Mouse (Mus musculus) frontal cortex, postnatal 25 days (tissue): ENCODE measurements around the gene Saysd1.

ENCODE experiments used
- DNase-seq, 2 experiments: peaks; one replicate each; pipeline ENCODE4 v3.0.0; 2022; ENCODE audit warnings: low spot score in 2 of 2

Saysd1 gene

DNA sequence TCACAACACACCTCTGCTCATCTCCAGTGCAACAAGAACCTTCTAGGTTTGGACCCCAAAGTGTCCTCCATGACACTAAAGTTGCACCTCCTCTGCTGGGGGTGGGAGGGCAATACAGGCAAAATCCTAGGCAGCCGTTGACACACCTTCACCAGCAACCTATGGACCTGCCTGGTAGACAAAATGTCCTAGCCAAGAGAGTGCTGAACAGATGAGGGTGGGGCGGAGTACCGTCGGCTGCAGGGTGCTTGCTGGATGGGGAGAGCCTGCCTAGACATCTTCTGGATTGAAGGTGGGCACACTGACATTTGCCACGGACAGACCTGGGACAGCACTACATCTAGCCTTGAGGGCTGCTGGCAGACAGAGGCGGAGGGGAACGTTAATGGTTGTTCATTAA is 26.1 kb upstream of the Saysd1 start:
- DNase-seq: no peak

DNA sequence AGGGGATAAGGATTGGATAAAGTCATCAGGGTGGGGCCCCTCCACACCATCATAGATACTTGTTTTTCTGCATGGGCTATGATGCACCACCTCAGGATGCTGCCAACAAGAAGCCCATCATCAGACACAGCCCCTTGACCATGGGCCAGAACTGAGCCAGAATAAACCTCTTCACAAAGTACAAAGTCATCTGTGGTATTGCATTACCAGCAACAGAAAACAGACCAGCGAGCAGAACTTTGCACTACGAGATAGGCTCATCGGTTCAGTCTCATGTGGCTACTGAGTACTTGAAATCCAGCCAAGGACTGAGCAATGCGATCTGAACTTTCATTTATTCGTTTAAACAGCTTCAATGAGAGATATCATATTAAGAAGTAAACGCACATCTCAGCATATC is 24.4 kb upstream of the Saysd1 start:
- DNase-seq: no peak

DNA sequence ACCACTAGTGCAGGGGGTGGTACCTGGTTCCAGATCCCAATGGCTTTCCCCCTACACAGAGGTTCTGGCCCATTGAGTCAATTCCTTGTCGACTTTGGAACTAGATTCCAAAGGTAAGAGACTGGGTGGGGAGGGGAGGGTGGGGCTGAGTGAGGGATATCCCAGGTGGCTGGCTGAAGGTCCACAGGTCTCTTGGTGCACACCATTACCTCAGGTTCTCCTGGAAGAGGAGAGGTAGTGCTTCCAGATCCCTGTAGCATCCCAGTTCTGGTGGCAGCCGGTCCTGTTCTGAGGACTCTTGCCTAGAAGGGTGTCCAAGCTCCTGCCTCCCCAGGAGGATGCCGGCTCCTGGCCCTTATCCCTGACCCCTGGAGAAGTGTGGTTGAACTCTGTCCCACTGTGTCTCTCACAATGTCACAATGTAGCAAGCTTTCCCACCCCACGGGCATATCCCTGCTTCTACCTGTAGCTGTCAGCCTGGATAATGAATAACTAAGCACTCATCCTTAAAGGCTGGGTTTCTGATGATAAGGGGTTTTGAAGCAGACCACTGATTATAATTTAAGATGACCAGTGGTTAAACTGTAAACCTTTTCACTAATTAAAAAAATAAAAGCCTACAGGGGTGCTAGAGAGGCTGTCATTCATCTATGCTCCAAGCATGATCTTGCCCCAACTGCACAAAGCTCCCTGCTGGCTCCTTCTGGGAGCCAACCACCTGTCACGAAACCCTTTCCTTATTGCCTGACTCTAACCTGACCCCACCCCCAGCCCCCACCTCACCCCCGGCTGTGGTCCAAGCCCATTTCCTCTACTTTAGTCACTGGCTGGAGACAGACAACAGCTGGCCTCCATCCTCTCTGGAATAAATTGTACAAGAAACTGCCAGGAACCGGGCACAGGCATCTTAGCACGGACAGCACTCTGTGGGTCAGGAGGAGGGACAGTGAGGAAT is 20.7 kb upstream of the Saysd1 start:
- DNase-seq: no peak

DNA sequence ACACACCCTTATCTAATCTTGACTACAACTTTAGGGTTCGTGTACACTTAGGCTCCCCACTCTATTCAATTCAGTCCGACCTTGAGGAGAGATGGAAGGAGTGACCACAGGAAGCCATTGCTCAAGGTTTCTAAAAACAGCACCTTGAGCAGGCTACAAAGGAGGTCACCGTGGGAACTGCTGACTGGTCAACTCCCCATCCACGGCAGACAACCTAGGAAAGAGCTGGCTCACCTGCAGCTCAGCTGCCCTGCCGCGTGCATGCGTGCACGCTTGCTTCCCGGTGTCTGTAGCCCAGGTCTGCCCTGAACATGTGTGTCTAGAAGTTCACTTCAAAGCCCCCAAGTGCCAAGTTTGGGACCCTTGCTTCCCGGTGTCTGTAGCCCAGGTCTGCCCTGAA is 19.3 kb upstream of the Saysd1 start:
- no peak for DNase-seq

DNA sequence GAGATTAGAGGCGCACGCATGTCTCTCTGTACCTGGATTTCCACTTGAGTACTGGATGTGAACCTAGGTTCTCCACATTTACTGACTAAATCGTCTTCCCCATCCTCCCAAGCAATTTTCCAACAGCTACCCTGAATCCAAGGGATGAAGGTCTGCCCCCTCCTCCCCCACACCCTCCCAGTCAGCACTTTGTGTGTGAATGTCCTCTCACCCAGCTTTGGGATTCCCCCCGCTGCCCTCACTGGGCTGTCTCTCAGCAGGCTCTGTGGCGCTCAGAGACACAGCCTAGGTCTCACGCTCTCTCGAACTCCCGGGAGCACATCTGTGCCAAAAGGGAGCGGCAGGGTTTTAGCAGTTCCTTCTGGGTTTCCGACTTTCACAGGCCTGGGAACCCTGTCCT is 17.4 kb upstream of the Saysd1 start:
- DNase-seq: no peak

DNA sequence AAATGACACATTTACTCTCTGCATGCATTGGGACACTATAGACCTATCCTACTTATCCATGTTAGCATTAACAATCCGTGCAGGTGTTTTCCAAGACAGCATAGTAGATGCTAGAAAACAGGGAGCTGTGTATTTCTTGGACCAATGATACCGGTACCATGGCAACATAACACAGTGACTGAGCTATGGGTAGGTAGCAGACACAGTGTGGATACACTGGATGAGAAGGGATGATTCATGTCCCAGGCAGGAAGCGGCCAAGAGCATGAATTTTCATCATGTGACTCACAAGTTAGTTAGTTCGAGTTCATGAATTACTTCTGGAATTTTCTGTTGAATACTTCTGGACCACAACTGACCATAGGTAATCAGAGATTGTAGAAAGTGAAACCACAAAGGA is 16.6 kb upstream of the Saysd1 start:
- DNase-seq: no peak

DNA sequence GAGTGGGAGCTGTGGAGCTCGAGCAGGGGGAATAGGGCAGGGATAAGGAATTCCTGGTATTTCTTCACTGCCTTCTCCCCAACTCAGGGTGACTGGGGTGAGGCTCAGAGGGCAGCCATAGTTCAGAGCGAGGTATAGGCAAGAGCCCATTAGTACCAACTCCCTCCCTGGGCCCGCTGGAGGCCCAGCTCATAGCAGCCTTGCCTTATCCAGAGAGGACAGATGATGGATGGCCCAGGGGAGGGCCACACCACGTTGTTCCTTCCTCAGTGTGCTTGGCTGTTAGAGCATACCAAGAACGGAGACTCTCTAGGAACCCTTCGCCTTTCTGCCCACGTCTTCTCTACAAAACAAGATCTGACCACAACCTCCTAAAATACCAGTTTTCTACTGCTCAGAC is 15.9 kb upstream of the Saysd1 start:
- DNase-seq: no peak

DNA sequence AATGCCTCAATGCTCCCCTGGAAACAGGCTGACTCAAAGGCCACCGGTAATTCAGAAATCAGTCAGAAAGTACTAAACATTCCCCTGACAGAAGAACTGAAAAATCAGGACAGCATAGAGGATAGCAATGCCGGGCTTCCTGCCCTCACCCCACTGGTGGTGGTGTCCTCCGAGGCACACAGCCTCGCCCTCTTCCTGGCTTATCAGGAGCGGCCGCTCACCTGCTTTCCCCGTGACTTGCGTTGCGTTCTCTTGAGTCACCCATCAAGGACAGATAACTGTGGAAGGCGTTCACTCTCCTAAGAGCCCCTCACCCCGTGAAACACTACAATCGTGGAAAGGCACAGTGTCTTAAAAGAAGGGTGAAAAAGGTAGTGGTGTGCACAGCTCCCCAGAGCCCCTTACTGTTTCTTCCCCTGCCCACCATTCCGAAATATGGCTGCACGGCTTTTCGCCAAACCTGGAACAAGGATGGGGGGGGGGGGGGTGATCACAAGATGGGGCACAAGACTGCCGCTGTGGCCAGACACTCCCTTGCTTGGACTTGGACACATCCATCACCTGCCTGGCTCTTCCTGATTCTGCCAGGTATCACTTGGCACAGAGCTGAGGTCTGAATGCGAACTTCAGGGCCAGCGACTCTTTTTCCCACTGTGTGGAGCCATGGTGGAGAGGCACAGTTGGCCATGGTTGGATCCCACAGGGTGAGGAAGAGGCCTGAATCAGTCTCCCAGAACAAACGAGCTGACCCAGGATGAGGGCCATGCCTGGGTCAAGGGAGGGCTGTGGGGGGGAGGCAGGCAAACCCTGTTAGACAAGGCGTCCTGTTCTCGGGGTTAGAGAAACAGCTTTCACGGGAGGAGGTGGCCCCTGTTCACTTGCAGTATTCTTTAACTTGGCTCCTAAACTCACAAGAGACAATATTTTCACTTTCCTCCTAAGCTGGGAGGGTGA is 11.1 kb upstream of the Saysd1 start:
- no peak for DNase-seq

DNA sequence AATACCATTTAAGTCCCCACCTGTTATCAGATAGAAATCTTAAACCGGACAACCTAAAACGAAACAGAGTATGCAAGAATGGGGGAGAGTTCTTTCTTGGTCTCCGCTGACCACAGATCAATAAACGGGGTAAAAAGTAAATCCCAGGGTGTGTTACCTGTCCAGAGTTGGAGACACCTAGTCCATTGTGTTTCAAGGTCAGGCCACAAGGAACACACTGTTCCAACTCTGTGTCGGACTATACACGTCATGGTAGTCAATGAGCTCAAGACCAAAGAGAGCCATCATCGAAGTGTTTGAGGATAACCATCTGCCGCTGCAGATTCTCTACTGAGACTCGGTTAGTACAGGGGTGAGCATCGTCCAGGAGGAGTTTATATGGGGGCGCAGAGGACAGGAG is 10.2 kb upstream of the Saysd1 start:
- DNase-seq: no peak

DNA sequence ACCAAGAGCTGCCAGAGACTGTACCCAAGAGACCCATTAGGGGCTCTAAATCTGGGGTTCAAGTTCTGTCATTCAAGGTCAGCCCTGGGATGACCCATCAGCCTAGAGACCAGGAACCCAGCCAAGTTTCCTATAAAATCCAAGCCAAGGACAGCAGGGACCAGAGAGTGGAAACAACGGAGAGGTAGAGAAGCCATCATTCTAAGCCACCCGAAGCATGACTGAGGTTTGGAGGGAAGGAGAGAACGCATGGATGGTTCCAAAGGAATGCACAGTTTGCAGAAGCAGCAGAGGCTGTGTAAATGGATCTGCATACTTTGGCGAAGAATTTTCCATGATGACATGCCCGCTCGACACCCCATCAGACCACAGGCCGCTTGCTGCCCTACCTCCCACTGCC is 9.5 kb upstream of the Saysd1 start:
- DNase-seq: no peak

DNA sequence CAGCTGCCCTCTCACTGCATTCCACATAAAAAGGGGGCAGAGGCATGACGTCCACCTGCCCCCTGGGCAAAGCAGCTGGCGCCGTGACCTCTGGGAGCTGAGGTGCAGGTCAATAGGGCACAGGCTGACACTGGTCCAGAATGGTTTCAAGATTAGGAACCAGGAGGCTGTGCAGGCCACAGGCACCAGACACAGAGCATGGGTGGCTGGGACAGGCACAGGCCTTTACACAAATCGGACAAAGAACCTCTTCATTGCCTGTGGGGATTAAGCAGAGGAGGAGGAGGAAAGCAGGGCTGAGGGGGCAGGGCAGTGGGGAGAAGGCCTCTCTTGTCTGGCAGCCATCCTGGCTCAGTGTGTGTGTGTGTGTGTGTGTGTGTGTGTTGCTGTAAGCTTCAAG is 5.8 kb upstream of the Saysd1 start:
- no peak for DNase-seq

DNA sequence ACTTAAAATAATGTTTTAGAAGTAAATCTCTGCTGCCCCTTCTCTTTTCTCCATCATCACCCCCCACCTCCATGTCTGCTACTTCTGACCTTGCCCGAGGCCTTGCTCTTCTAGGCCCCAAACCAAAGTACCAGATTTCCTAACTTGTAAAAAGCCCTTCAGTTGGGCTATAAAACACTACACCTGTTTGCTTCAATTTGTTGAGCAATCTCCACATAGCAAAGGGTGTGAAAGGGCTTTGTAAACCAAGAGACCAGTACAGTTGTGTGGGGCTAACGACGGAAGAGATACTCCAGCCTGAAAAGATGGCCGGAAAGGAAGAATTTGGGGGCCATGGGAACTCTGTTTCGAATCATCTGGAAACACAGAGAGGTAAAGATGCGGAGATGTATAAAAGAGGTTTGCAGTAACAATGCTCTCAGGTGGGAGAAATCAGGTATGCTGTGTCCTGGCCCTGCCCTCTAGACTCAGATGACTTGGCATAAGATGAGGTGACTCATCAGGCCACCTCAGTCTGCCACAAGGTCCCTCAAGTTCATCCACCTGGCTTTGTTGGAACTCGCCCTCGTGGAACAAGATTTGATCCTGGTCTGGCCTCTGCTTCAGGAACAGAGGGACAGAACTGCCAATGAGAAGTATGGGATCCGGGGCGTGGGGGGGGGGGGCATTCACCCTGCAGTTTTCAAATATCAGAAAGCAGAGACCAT is 3.2 kb downstream of the Saysd1 start:
- no peak for DNase-seq

DNA sequence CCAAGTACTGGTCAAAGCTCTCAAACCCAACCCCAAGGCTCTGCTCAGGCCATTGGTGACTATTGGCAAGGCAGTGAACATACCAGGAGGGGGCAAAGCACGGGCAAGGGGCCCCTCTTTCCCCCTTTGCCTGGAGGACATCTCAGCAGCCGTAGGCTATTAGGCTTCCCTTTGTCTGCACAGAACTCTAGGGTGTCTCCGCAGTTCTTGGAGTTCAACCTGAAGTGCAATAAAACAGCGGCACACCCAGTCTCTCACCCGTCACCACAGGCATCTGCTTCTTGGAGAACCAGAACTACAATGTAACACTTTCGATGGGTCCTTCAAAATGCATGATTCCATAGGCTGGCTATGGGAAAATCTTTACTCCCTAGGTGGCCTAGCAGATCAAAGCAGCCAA is 10.2 kb downstream of the Saysd1 start:
- no peak for DNase-seq

DNA sequence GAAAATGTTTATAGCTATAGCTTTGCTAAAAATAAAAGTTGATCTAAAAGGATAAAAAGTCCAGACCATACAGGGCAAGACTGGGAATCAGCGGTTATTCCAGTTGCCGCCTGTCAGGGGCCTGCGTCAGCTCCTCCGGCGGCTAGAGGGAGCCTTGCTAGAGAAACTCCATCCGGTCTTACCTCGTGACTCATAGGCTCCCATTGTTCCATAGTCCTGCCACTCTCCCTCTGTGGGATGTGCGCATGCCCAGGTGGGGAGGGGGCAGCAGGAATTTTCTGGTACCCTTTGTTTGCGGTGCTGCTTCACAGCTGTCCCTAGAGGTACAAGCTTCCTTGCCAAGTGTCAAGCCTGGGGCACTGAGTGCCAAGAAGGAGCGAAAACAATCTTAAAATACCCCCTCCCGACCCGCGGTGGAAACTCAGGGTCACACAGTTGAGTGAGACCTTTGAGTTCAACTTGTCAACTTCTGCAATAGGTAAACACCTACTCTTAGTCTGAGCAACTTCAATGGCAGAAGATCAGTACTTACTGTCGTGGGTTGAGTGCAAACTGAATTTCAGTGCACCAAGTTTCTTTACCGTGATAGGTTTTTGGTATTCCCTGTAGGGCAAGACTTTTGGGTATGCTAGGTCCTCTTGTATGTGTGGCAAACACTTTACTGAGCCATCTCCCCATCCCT is 10.8 kb downstream of the Saysd1 start:
- DNase-seq: no peak

DNA sequence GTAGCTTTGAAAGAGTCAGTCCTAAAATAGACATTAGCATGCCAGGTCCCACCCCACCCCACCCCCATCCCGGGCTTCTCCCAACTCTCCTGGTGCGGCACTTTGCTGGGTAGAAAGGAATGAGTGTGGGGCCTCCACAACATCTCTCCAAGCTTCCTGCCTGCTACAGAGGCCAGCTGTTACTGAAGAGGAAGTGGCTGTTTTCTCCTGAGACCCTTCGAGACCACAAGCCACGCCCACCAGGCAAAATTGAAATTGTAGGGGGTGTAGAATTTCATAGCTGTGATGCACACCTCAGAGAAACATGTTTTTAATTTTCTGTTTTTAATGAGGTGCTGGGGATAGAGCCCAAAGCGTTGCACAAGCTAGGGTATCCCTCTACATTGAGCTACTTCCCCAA is 17.5 kb downstream of the Saysd1 start:
- no peak for DNase-seq

DNA sequence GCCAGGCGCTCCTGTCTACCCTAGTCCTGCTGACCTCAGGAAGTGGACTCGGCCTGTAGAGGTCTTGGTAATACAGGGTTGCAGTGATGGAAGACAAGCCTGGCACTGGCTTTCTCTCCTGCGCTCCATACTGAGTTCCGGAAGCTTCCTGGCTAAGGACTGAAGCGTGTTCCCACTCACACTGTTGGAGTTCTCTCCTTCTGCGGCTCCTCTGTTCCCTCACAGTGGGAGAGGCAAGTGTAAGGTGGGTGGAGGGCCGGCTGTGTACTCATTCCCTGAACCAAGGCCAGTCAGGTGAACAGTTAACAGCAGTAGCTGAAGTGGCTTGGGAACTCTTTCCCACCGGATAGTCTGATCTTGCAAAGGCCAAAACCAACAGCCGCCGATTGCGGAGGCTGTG is 18.3 kb downstream of the Saysd1 start:
- DNase-seq: no peak

DNA sequence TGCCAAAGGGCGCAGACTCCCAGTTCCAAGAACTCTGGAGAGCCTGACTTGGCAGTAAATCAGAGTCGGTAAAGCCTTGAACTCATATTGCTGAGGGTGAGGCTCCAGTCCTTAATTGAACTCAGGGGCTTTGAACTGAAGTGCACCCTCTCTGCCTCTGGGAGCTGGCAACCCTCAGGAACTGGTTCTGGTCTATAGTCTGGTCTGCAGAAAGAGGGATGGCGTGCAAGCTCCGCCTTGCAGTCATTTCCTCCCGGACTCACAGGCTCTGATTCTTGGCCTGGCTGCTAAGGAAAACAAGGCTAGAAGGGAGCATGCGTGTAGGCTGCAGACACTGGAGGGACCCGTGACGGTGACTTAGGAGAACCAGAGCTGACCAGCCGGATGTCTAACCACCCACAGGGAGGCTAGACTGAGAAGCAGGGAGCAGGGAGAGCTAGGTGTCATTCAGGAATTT is 22.2 kb downstream of the Saysd1 start:
- DNase-seq: no peak

DNA sequence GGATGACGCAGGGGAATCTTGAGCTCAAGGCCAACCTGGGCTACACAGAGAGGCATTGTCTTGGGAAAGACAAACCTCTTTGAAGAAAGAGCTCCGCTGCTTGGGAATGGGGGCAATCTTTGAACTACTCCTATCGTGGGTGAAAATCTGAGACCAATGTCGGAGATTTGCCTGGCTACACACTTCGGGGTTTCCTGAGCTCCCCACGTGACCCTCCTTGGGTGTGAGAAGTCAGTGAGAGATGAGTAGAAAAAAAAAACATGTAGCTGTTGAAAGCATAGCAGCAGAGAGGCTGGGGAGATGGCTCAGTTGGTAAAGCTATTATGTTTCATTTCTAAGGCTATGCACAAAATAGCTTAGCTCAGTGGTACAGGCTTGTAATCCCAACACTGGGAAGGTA is 23.4 kb downstream of the Saysd1 start:
- no peak for DNase-seq

DNA sequence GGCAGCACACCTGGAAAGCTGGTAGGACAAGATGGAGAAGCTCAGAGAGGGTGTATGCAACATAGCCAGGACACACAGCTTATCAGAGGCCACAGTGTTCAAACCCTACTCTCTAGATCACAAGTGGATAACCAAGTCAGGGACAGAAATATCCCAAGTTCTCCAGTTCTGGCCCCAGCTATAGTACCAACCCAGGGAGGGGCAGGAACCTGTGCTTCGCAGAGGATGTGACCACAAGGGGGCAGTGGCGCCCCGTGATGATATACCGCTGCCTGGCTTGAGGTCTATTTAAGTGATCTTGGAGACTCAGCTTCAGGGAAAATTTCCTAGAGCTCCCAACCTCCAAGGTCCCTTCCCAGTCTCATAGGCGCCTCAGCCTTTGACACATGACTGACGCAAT is 24.4 kb downstream of the Saysd1 start:
- peak; percentile 82 to 93 for DNase-seq

DNA sequence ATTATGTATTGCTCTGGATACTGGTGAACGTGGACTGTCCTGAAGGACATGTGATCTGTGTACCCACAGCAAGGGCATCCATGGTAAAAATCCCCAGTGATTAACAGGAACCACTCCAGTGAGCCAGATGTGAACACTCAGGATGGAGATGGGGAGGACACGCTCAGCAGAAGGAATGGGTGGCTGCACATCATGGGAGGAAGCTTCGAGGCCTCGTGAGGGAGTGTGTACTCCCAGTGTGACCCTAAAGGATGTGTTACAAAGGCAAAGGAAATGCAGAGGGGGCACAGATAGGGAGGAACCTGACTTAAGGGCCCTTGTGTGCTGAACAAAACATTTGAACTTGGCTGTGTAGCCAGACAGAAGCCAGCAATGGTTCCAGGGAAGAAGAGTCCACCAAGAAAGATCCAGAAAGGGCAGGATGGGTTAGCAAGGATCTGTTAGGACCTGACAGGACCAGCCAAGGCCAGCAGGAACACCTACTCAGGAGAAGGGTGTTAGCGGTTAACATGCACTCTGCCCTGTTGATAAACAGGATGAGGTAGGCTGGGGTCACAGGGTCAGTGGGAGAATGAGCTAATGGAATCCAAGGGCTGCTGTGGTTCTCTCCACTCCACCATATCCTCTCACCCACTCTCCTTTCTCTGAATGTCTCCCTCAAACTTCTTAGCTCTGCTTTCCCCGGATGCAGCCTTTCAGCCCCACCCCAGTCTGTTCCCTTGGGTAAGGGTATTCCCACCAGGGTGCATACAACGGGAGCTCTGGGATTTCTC is 25.0 kb downstream of the Saysd1 start:
- DNase-seq: no peak

DNA sequence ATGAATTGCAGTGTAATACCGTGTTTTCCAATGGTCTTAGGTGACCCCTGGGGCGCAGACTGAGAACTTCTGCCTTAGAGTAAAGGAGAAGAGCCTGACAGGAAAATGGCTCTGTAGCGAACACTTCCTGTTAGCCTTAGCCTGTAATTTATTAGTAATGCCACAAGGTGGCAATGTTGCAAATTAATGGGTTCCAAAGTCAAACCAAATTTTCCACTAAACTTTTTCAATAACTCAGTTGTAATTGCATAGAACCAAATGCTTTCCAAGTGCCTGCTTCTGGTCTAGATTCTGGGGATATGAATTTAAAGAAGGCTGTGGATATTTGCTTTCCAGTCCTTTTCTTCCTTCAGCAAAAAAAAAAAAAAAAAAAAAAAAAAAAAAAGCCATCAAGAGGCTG is 26.1 kb downstream of the Saysd1 start:
- no peak for DNase-seq
